Mouse (Mus musculus): ENCODE measurements around the gene Sirt2. TPM values are rescaled to one million over a fixed set of nuclear protein-coding genes. Genes with fewer than 3 reads are reported as not detected.

Sirt2 gene
- total and polyA plus RNA-seq, 3 experiments, result 35.7 to 72.4 TPM; not detected in 1

DNA sequence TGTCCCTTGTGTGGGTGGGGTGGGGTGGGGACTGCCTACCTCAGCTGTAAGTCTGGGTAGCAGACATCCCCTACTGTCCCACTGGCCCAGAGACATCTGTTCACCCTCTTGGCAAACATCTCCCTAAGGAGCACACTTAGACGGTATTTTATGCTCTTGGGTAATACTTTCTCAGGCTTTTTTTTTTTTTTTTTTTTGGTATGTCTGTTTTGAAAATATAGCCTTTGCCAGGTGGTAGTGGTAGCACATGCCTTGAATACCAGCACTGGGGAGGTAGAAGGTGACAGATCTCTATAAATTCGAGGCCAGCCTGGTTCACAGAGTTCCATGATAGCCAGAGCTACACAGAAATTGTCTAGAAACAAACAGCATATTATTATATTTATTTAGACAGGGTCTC lies 57.4 kb downstream of the Sirt2 start:
- peak overlapping the region; percentile 79 for H3K27ac ChIP-seq (ENCODE audit: control insufficient read depth, low read depth, low read length)

DNA sequence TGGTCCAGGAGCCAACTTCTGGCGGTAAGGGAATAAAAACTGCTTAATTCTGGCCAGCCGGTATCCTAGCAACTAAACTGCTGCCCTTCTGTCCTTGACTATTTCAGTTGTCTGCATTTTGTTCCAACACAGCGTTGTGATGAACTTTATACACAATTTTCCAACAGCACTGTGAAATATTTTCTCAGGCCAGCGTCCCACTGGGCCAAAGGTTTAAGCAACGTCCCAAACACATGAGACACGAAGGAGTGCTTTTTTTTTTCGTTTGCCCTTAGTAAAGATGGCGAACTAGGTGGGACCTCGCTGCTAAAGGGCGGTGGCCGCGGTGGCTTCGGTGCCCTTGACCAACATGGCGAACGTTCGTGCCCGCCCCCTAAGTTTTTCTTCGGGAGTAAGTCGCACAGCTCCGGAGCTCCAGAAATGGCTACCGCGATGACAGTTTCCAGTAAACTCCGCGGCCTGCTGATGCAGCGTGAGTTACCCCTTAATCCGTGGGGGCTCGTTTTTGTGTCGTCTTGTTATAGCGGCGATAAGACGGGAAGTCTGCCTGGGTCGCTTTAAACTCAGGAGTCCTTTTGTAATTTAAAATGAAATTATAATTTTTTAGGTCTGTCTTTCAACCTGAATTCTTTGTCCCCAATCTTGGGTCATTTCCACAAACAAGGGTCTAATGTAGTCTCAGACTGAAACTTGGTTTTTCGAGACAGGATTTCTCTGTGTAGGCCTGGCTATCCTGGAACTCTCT lies 58.6 kb downstream of the Sirt2 start, which contains the start of gene Ech1:
Gene Ech1 (plus strand): TSS at position 277 of the 745 bp plus-strand sequence.
- peak; percentile 96 for DNase-seq (ENCODE audit: low read depth, low spot score)
- TF ChIP-seq E2F4 (IDR thresholded peaks at IDR 0.05; ENCODE audit: borderline replicate concordance, low read depth, low read length) (no peak), ETS1 (IDR thresholded peaks at IDR 0.05; ENCODE audit: low read depth, low read length) (peak; percentile 35; the same call in 1 of the 2 replicates), MAZ (IDR thresholded peaks at IDR 0.05; ENCODE audit: low read depth, low read length) (no peak), RAD21 (IDR thresholded peaks at IDR 0.05; ENCODE audit: low read depth, low read length) (no peak), TCF12 (IDR thresholded peaks at IDR 0.05; ENCODE audit: low read depth, low read length) (peak; percentile 62), POLR2AphosphoS5 (IDR thresholded peaks at IDR 0.05; ENCODE audit: borderline replicate concordance, low read depth, low read length) (no peak), MXI1 (IDR thresholded peaks at IDR 0.05; ENCODE audit: low read depth, low read length) (peak; percentile 65; the same call in 1 of the 2 replicates), USF1 (IDR thresholded peaks at IDR 0.05; ENCODE audit: low read depth, low read length) (no peak), UBTF (IDR thresholded peaks at IDR 0.05; ENCODE audit: borderline replicate concordance, insufficient read depth, low read depth, low read length) (no peak), USF2 (IDR thresholded peaks at IDR 0.05; ENCODE audit: borderline replicate concordance in 1 of 2, insufficient read depth in 1 of 2, low read depth in 1 of 2, low read length in 2 of 2) (no peak), SMC3 (IDR thresholded peaks at IDR 0.05; ENCODE audit: low read depth, low read length) (no peak), GABPA (IDR thresholded peaks at IDR 0.05; ENCODE audit: low read depth, low read length) (no peak), POLR2A (IDR thresholded peaks at IDR 0.05; ENCODE audit: control insufficient read depth in 1 of 2, insufficient read depth in 1 of 2, low read depth in 1 of 2, low read length in 2 of 2, poor library complexity in 1 of 2) (peak; percentile 45 to 77; a peak in 2 of 4 replicates), SIN3A (IDR thresholded peaks at IDR 0.05; ENCODE audit: low read length) (peak; percentile 86), ZMIZ1 (IDR thresholded peaks at IDR 0.05; ENCODE audit: low read depth, low read length) (no peak), MEF2A (IDR thresholded peaks at IDR 0.05; ENCODE audit: extremely low read depth, insufficient replicate concordance, low read depth, low read length, poor library complexity, severe bottlenecking) (no peak), JUND (IDR thresholded peaks at IDR 0.05; ENCODE audit: low read depth, low read length) (no peak), MYC (IDR thresholded peaks at IDR 0.05; ENCODE audit: low read depth, low read length) (0 out of 2 replicates have a peak, but pooled peaks have one; percentile 56), KAT2A (conservative IDR thresholded peaks at IDR 0.05; ENCODE audit: low read depth, low read length) (no peak; the same call in 1 of the 2 replicates), BHLHE40 (IDR thresholded peaks at IDR 0.05; ENCODE audit: borderline replicate concordance, low read depth, low read length) (no peak), POLR2AphosphoS2 (IDR thresholded peaks at IDR 0.05; ENCODE audit: low read length) (no peak; the same call in 1 of the 2 replicates), ZNF384 (IDR thresholded peaks at IDR 0.05; ENCODE audit: low read depth, low read length) (peak; percentile 99), CHD1 (IDR thresholded peaks at IDR 0.05; ENCODE audit: low read depth, low read length) (peak; percentile 85; the same call in 1 of the 2 replicates), MAX (IDR thresholded peaks at IDR 0.05; ENCODE audit: low read length) (no peak; the same call in 1 of the 2 replicates), ZC3H11A (IDR thresholded peaks at IDR 0.05; ENCODE audit: low read depth, low read length) (no peak), EP300 (IDR thresholded peaks at IDR 0.05; ENCODE audit: low read depth in 1 of 2, low read length in 2 of 2) (no peak; a peak in 1 of 4 replicates), ZKSCAN1 (IDR thresholded peaks at IDR 0.05; ENCODE audit: low read depth, low read length) (no peak)

More for the DNA sequence above, 57.4 kb downstream of the Sirt2 start:
- no peaks in the 10 kb centered on the region for H3K27me3 ChIP-seq (ENCODE audit: control insufficient read depth in 1 of 2, insufficient read depth in 2 of 2, low read length in 2 of 2)
- peaks cover 10 to 56% of the 10 kb centered on the region in 2 experiments for H3K4me1 ChIP-seq (ENCODE audit: control insufficient read depth in 1 of 2, insufficient read depth in 2 of 2, low read length in 2 of 2)
- 0 out of 2 replicates have a peak overlapping the region, but pooled peaks have one; percentile 1 for H3K9ac ChIP-seq (ENCODE audit: control insufficient read depth, low read depth, low read length, poor library complexity, severe bottlenecking)
- no peak for TF ChIP-seq ELF1 (IDR thresholded peaks at IDR 0.05; ENCODE audit: low read depth, low read length)
- 0 out of 2 replicates have a peak, but pooled peaks have one; percentile 50 for TF ChIP-seq ZNF384 (IDR thresholded peaks at IDR 0.05; ENCODE audit: low read depth, low read length)
- no peak for TF ChIP-seq TCF12 (IDR thresholded peaks at IDR 0.05; ENCODE audit: low read depth, low read length)
- no peak overlapping the region for H3K4me3 ChIP-seq (ENCODE audit: control insufficient read depth in 1 of 2, insufficient read depth in 1 of 2, low read depth in 2 of 2, low read length in 2 of 2)
- peaks cover 4% of the 10 kb centered on the region for H3K79me2 ChIP-seq (ENCODE audit: control insufficient read depth, insufficient read depth, low read length, poor library complexity)
- H3K9me3 ChIP-seq (replicated peaks; ENCODE audit: insufficient read depth, low read length), result no peaks in the 10 kb centered on the region
- H3K36me3 ChIP-seq (ENCODE audit: control insufficient read depth in 1 of 2, insufficient read depth in 2 of 2, low read length in 2 of 2), result peaks cover 17 to 65% of the 10 kb centered on the region in 2 experiments
- DNase-seq (ENCODE audit: low read depth, low spot score), result peak; percentile 49

More for the DNA sequence above, 58.6 kb downstream of the Sirt2 start, which contains the start of gene Ech1:
- Histone ChIP-seq H3K9ac (ENCODE audit: control insufficient read depth, low read depth, low read length, poor library complexity, severe bottlenecking) (peak within 1 kb of the TSS; percentile 97), H3K4me1 (ENCODE audit: control insufficient read depth in 1 of 2, insufficient read depth in 2 of 2, low read length in 2 of 2) (peaks cover 6 to 48% of the 10 kb centered on the region in 2 experiments), H3K36me3 (ENCODE audit: control insufficient read depth in 1 of 2, insufficient read depth in 2 of 2, low read length in 2 of 2) (peaks cover 16 to 55% of the 10 kb centered on the region in 2 experiments; a peak in 3 of 4 replicates), H3K9me3 (replicated peaks; ENCODE audit: insufficient read depth, low read length) (no peaks in the 10 kb centered on the region), H3K27me3 (ENCODE audit: control insufficient read depth in 1 of 2, insufficient read depth in 2 of 2, low read length in 2 of 2) (no peaks in the 10 kb centered on the region), H3K79me2 (ENCODE audit: control insufficient read depth, insufficient read depth, low read length, poor library complexity) (peaks cover 4% of the 10 kb centered on the region), H3K27ac (ENCODE audit: control insufficient read depth, low read depth, low read length) (peak within 1 kb of the TSS; percentile 89), H3K4me3 (ENCODE audit: control insufficient read depth in 1 of 2, insufficient read depth in 1 of 2, low read depth in 2 of 2, low read length in 2 of 2) (peak within 1 kb of the TSS; percentile 77 to 85)

Data from MEL (cell line).